Mouse (Mus musculus) left cerebral cortex, adult 18-20 months (tissue): Measurements from ENCODE around the gene Setd7. TPM values are rescaled to one million over a fixed set of nuclear protein-coding genes. Genes with fewer than 3 reads are reported as not detected.

Source experiments
- DNase-seq, 2 experiments: peaks; one replicate each; pipeline ENCODE4 v3.0.0; 2021 to 2022; ENCODE audit warnings: low spot score in 2 of 2, mixed read lengths in 1 of 2
- total RNA-seq, 2 experiments: library from RNA; stranded (reverse); gene quantifications; 2 replicates each; pipeline ENCODE4 v1.2.3; 2021

The Setd7 gene
- total RNA-seq, 2 experiments from 2014 or later = 125 to 129 TPM

- no peak for DNase-seq
Observed at GRCm38 (mm10) chr3:51525186-51525785, 35.4 kb downstream of the Setd7 start.

- no peak for DNase-seq
Observed at GRCm38 (mm10) chr3:51521262-51521661, 39.4 kb downstream of the Setd7 start.

GRCm38 (mm10) chr3:51518763-51519121 lies 41.9 kb downstream of the Setd7 start:
- no peak for DNase-seq

GRCm38 (mm10) chr3:51517878-51518762 lies 42.6 kb downstream of the Setd7 start:
- DNase-seq = no peak

- DNase-seq = no peak
Observed at GRCm38 (mm10) chr3:51517467-51517866, 43.2 kb downstream of the Setd7 start.

- no peak for DNase-seq
Observed at GRCm38 (mm10) chr3:51511983-51512382, 48.7 kb downstream of the Setd7 start.

- DNase-seq = peak; percentile 83 to 89
Observed at GRCm38 (mm10) chr3:51510903-51511302, 49.8 kb downstream of the Setd7 start.

- no peak for DNase-seq
Observed at GRCm38 (mm10) chr3:51505465-51505864, 55.2 kb downstream of the Setd7 start.

GRCm38 (mm10) chr3:51504385-51504952 lies 56.2 kb downstream of the Setd7 start:
- DNase-seq = no peak

GRCm38 (mm10) chr3:51499876-51500275 lies 60.8 kb downstream of the Setd7 start:
- DNase-seq = no peak

- no peak for DNase-seq
Observed at GRCm38 (mm10) chr3:51498659-51499058, 62.0 kb downstream of the Setd7 start.

- DNase-seq = no peak
Observed at GRCm38 (mm10) chr3:51497978-51498377, 62.7 kb downstream of the Setd7 start.

- DNase-seq = no peak
Observed at GRCm38 (mm10) chr3:51495646-51496045, 65.0 kb downstream of the Setd7 start.

- no peak for DNase-seq
Observed at GRCm38 (mm10) chr3:51494466-51494865, 66.2 kb downstream of the Setd7 start.

GRCm38 (mm10) chr3:51493272-51493838 lies 67.3 kb downstream of the Setd7 start:
- no peak for DNase-seq

- no peak for DNase-seq
Observed at GRCm38 (mm10) chr3:51490088-51490753, 70.5 kb downstream of the Setd7 start.

- no peak for DNase-seq
Observed at GRCm38 (mm10) chr3:51486491-51487195, 74.0 kb downstream of the Setd7 start.

- DNase-seq = no peak
Observed at GRCm38 (mm10) chr3:51485347-51485746, 75.3 kb downstream of the Setd7 start.

- no peak for DNase-seq
Observed at GRCm38 (mm10) chr3:51484370-51484769, 76.3 kb downstream of the Setd7 start.

- DNase-seq = peak; percentile 94 to 96
Observed at GRCm38 (mm10) chr3:51483741-51484359, 76.8 kb downstream of the Setd7 start, which contains the start of gene Rab33b. Rab33b (plus strand) TSS chr3:51483920.
